Mouse (Mus musculus): ENCODE results near the gene Dnah6.
A peak's percentile ranks its signal among the peaks of the same experiment; 100 is the strongest.

Gene Dnah6

GRCm38 (mm10) chr6:73132784-73133183, 88.7 kb downstream of the Dnah6 start:
- DNase-seq: no peak

- DNase-seq: no peak
Observed at GRCm38 (mm10) chr6:73127594-73127993, 93.9 kb downstream of the Dnah6 start.

GRCm38 (mm10) chr6:73120348-73120747, 101.1 kb downstream of the Dnah6 start:
- DNase-seq: no peak

GRCm38 (mm10) chr6:73113898-73114297, 107.6 kb downstream of the Dnah6 start:
- no peak for DNase-seq

GRCm38 (mm10) chr6:73113365-73113764, 108.1 kb downstream of the Dnah6 start:
- DNase-seq: no peak

- no peak for DNase-seq
Observed at GRCm38 (mm10) chr6:73093133-73093532, 128.3 kb downstream of the Dnah6 start.

- no peak for DNase-seq
Observed at GRCm38 (mm10) chr6:73090836-73091235, 130.6 kb downstream of the Dnah6 start.

- DNase-seq: no peak
Observed at GRCm38 (mm10) chr6:73082571-73082970, 138.9 kb downstream of the Dnah6 start.

- DNase-seq: no peak
Observed at GRCm38 (mm10) chr6:73072093-73072786, 149.2 kb downstream of the Dnah6 start.

- DNase-seq: no peak
Observed at GRCm38 (mm10) chr6:73071214-73071613, 150.2 kb downstream of the Dnah6 start.

- no peak for DNase-seq
Observed at GRCm38 (mm10) chr6:73070663-73071062, 150.8 kb downstream of the Dnah6 start.

GRCm38 (mm10) chr6:73064551-73064950, 156.9 kb downstream of the Dnah6 start:
- no peak for DNase-seq

- no peak for DNase-seq
Observed at GRCm38 (mm10) chr6:73059596-73060121, 161.8 kb downstream of the Dnah6 start.

GRCm38 (mm10) chr6:73059162-73059561, 162.3 kb downstream of the Dnah6 start:
- DNase-seq: no peak

GRCm38 (mm10) chr6:73055347-73055746, 166.1 kb downstream of the Dnah6 start:
- no peak for DNase-seq

GRCm38 (mm10) chr6:73054807-73055206, 166.6 kb downstream of the Dnah6 start:
- DNase-seq: no peak

GRCm38 (mm10) chr6:73053526-73053925, 167.9 kb downstream of the Dnah6 start:
- DNase-seq: no peak

- no peak for DNase-seq
Observed at GRCm38 (mm10) chr6:73047259-73047658, 174.2 kb downstream of the Dnah6 start.

GRCm38 (mm10) chr6:73045944-73046343, 175.5 kb downstream of the Dnah6 start:
- no peak for DNase-seq

- DNase-seq: no peak
Observed at GRCm38 (mm10) chr6:73042278-73042677, 179.2 kb downstream of the Dnah6 start.

GRCm38 (mm10) chr6:73038291-73038690, 183.2 kb downstream of the Dnah6 start:
- DNase-seq: no peak

- no peak for DNase-seq
Observed at GRCm38 (mm10) chr6:73028853-73029252, 192.6 kb downstream of the Dnah6 start.

GRCm38 (mm10) chr6:73027881-73028280, 193.6 kb downstream of the Dnah6 start:
- peak in 1 of 2 experiments; percentile 9 for DNase-seq

GRCm38 (mm10) chr6:73026898-73027297, 194.6 kb downstream of the Dnah6 start:
- no peak for DNase-seq

GRCm38 (mm10) chr6:73020061-73020460, 201.4 kb downstream of the Dnah6 start:
- peak; percentile 42 to 47 for DNase-seq
